Mouse (Mus musculus) T-helper 17 cell (primary cell): ENCODE data around the gene Ccdc28b.

Experiments used
- in situ Hi-C, 2 experiments: fragments of 300-600 bp; cut with MboI, MseI; formaldehyde crosslinking; loops; 1 replicate in 1 of 2; 2 replicates in 1 of 2; pipeline ENCODE4 v1.15.1; 2025; ENCODE audit warnings: high pct_unique_total_duplicates in 2 of 2

Gene Ccdc28b

GRCm38 (mm10) chr4:129588865-129589264 lies 34.9 kb downstream of the Ccdc28b start:
- in situ Hi-C loops: no loop called here

- in situ Hi-C loops: no loop called here
These were observed 36.8 kb downstream of the Ccdc28b start for GRCm38 (mm10) chr4:129586943-129587342.

- in situ Hi-C loops: no loop called here
These were observed 38.0 kb downstream of the Ccdc28b start for GRCm38 (mm10) chr4:129585773-129586172.

GRCm38 (mm10) chr4:129584884-129585608 lies 38.7 kb downstream of the Ccdc28b start:
- in situ Hi-C loops: no loop called here

- in situ Hi-C loops: no loop called here
These were observed 39.4 kb downstream of the Ccdc28b start for GRCm38 (mm10) chr4:129584370-129584769.

- in situ Hi-C loops: no loop called here
These were observed 41.5 kb downstream of the Ccdc28b start for GRCm38 (mm10) chr4:129582251-129582650.

GRCm38 (mm10) chr4:129580347-129580746 lies 43.4 kb downstream of the Ccdc28b start:
- in situ Hi-C loops: no loop called here

- in situ Hi-C loops: no loop called here
These were observed 45.3 kb downstream of the Ccdc28b start, which contains the start of gene Fam167b for GRCm38 (mm10) chr4:129578466-129578865. Fam167b (minus strand) TSS chr4:129578549.

- in situ Hi-C loops: no loop called here
These were observed 46.1 kb downstream of the Ccdc28b start for GRCm38 (mm10) chr4:129577688-129578087.

GRCm38 (mm10) chr4:129576863-129577491 lies 46.8 kb downstream of the Ccdc28b start:
- in situ Hi-C loops: no loop called here

GRCm38 (mm10) chr4:129575171-129575844 lies 48.4 kb downstream of the Ccdc28b start:
- in situ Hi-C loops: no loop called here

- in situ Hi-C loops: no loop called here
These were observed 50.3 kb downstream of the Ccdc28b start, which contains the start of gene Lck for GRCm38 (mm10) chr4:129573430-129573829. Lck (minus strand) TSS chr4:129573641.

- in situ Hi-C loops: no loop called here
These were observed 50.7 kb downstream of the Ccdc28b start for GRCm38 (mm10) chr4:129573093-129573370.

- in situ Hi-C loops: no loop called here
These were observed 51.3 kb downstream of the Ccdc28b start for GRCm38 (mm10) chr4:129572236-129573092.

- in situ Hi-C loops: no loop called here
These were observed 52.1 kb downstream of the Ccdc28b start for GRCm38 (mm10) chr4:129571551-129572084.

GRCm38 (mm10) chr4:129570028-129570427 lies 53.7 kb downstream of the Ccdc28b start:
- in situ Hi-C loops: no loop called here
